Mouse (Mus musculus): ENCODE measurements at regions not wholly inside any gene's neighbourhood (a gene's known extent, or its start where the extent isn't known, plus 50 kb on each side); places are given as distances from the start of the nearest gene placed in this dataset.

DNA sequence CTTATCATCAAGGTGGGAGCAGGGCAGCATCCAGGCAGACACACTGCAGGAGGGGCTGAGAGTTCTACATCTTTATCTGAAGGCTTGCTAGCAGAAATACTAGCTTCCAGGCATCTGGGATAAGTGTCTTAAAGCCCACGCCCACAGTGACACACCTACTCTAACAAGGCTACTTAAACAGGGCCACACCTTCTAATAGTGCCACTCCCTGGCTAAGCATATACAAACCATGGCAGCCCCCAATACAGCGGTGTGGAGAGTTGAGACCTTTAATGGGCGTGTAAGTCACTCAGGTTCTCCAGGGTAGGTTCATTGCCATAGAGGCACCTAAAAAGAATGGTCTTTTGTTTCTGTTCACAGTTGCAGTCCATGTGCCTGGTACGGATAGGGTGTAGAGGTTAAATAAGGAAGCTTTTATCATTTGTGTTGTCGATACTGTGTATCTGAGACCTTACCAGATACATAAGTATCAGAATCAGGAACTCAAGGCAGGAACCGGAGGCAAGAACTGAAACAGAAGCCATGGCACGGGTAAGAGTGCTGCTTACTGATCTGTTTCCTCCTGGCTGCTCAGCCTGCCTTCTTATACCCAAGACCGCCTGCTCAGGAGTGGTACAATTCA is 69.0 kb upstream of the Atrnl1 start:
- no peak for DNase-seq

DNA sequence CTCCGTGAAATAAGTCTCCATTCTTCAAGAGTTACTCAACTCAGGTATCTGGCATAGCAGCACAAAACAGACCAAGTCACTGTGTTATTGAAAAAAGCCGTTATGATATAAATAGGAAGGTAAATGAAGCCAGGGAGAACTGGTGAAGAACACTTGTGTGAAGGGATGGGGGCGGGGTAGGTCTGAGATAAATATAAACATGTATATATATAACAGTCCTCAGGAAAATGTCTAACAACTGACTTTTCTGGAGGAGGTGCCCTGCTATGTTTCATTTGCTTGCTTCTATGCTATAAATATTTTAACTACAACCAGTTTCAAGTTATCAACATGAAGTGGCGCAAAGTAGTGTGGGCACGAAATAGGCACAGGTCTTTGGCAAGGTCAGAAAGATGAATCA is 68.3 kb upstream of the Atrnl1 start:
- no peak for DNase-seq

- peak; percentile 70 for DNase-seq
Observed at GRCm38 (mm10) chr19:57543681-57544214, 67.1 kb upstream of the Atrnl1 start.

GRCm38 (mm10) chr19:57544229-57544879 is 66.5 kb upstream of the Atrnl1 start:
- no peak for DNase-seq

- no peak for DNase-seq
Observed at GRCm38 (mm10) chr19:57545071-57545470, 65.8 kb upstream of the Atrnl1 start.

GRCm38 (mm10) chr19:57546039-57546438 is 64.8 kb upstream of the Atrnl1 start:
- DNase-seq = no peak

GRCm38 (mm10) chr19:57546519-57546918 is 64.3 kb upstream of the Atrnl1 start:
- DNase-seq = no peak

DNA sequence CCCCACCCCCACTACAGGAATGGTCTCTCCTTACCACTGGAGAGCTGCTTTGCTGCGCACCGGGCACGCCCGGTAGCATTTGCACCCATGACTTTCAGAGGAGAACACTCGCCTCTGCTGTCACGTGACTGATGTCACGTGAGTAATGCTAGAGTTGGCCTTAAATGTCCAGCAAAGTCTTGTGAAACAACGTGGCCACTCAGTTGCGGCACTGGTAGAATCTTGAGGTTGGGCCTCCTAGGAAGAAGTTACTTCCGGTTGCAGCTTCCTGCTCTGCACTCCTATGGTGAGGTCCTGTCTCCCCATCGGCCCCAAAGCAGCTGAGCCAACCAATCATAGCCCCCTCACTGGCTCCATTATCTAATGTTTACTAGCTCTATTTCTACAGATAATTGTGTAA is 62.7 kb upstream of the Atrnl1 start:
- no peak for DNase-seq

DNA sequence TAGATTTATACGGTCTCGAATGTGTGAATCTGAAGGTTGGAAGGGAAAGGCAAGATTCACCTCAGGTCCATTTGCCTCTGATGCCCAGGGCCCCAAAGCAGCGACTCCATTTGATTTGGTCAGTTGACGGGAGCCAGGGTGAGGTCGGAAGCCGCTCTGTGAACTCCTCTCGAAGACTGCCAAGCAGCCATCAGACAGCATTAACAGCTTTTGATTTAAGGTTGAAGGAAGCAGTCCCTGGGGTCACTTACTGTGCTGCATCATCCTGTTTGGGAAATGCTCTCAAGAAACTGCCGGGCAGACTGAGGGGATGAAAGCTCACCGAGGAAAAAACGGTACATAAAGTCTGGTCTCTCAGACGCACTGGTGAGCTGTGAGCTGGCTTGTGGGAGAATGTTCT is 62.2 kb upstream of the Atrnl1 start:
- no peak for DNase-seq

DNA sequence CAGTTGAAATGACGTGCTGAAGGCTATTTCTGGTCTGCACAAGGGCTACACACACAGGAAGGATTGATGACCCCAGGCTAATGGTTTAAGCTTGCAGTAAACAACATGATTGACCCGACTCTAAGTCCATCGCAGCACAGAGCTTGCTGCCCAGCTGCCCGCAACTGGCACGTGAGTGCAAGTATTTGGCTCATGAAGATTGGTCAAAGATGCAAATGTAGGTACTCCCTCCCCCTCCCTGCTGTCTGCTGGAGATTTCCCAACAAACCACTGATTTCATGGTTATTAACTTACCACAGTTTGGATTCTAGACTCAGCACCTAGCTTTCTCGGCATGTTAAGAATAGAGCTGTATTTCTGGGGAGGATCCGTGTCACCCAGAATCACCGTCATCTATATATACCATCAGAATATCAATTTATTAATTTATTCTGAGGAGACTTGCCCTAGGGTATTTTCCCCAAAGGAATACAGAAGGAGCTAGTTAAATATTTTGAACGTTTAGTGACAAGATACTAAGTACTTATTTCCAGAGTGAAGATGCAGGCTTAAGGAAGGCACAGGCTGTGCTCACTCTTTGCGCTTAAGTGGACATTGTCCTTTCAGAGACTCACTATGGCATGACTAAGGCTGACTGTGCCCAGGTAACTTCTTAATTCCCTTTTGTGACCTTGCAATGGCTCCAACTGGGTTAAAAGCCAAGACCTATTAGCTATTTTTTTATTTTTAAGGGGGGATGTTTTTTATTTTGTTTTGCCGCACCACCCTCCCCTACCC is 57.7 kb upstream of the Atrnl1 start:
- no peak for DNase-seq

- no peak for DNase-seq
Observed at GRCm38 (mm10) chr19:57554086-57554485, 56.7 kb upstream of the Atrnl1 start.

DNA sequence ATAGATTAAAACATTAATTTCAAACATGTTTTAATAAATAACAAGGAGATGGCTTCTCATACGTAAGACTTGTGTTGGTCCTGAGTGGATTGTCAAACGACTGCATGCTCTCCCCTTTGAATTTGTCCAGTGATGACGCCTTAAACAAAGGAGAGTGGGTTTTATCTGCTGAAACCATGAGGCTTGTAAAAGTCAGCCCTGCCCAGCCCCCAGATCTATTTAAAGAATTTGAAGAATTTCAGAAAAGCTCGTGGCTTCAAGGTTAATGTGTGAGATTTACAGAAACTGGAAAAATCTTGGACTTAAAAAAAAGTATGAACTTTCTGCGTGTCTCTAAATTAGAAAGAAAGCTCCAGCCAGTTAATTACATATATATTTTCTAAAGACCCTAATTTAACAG is 55.5 kb upstream of the Atrnl1 start:
- DNase-seq = no peak

DNA sequence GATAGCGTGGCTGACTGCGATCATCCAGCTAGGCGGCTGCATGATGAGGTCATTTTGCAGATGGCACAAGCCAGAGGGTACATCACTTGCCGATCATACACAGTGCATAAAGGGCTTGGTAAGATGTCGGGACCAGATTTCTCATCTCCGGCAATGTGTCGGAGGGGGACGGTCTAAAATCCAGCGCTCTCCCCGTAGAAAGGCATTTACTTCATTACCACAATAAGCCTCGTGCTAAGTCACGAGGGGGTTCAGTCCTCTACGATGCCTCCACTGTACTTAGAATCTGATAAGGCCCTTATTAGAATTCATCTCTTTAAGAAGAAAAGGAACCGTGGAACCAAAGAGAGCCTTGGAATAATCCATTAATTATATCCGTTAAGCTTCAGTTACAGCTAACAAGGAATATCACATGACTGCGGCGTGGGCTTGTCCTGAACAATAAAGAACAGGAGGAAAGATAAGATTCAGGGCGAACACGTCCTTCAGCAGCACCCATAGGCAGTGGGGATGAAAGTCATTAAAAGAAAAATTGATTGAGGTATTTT is 52.3 kb upstream of the Atrnl1 start:
- no peak for DNase-seq

DNA sequence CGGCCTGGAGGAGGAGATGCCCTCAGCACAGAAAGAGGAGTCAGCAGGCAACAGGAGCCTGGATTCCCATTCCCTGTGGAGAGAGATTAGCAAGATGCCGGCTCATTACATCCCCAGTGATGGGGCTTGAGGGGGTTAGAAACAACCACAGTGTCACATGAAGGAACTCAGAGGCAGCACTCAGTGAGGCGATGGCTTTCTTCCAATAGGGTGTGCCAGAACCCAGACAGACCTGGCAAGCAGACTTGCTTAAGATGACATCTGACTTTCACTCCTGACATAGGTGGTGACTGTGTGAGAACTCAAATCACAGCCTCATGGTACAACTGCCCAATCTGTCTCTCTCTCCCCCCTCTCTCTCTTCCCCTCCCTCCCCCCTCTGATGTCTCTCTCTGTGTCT is 50.1 kb upstream of the Atrnl1 start:
- DNase-seq = no peak
